Mouse (Mus musculus): ENCODE results near the gene Slc38a11. TPM values are rescaled to one million over a fixed set of nuclear protein-coding genes. Genes with fewer than 3 reads are reported as not detected.

The Slc38a11 gene
- polyA plus RNA-seq, 1 experiment from 2014 or later, result not detected

DNA sequence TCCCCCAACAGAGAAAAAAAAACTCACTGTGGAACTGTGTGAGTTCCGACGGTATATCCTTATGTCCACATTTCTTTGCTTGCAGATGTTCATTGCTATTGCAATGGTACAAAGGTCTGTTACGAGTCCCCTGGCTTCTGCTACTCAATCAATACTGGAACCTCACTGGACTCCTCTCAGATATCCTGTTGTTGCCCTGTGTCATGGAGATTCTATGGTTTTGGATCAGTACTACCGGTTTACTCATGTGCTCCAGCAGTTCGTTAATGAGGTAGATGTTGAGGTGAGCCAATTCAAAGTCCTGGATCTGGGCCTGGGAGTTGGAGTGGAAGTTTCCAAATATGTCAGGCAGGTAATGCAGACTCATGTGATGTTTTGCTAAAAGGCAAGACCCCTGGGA lies 10.6 kb upstream of the Slc38a11 start:
- Histone ChIP-seq H3K9ac (no peak overlapping the region), H3K36me3 (no peaks in the 10 kb centered on the region), H3K9me3 (replicated peaks) (no peaks in the 10 kb centered on the region), H3K4me1 (replicated peaks) (peaks cover 6% of the 10 kb centered on the region; the same call in 1 of the 2 replicates), H3K4me3 (no peak overlapping the region), H3K4me2 (no peak overlapping the region), H3K27me3 (replicated peaks) (no peaks in the 10 kb centered on the region), H3K27ac (ENCODE audit: poor library complexity, severe bottlenecking) (no peak overlapping the region)
- no peak for ATAC-seq (ENCODE audit: insufficient number of reproducible peaks, low FRiP score)
- whole genome bisulfite sequencing, result 83% methylated on average over 5 of the region's 5 CpGs

DNA sequence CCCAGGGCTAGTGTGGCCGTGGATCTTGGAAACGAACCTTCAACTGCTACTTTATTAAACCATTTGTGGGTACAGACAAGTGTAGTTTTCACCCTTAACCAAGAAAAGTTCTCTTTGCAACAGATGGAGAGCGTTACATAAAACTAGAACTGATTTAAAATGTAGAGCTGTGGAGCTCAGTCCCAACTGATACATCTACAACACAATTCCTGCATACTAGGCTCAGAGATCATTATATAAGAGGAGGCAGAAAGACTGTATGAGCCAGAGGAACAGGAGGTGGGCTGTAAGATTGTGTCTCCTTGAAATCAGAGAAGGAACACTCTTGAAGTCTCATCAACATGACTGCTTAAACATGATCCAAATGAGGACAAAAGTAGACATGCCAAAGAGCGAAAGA lies 9.2 kb upstream of the Slc38a11 start:
- H3K4me3 ChIP-seq, result no peak overlapping the region
- H3K9ac ChIP-seq, result no peak overlapping the region
- no peak overlapping the region for H3K27ac ChIP-seq (ENCODE audit: poor library complexity, severe bottlenecking)
- H3K4me2 ChIP-seq, result no peak overlapping the region
- no peaks in the 10 kb centered on the region for H3K9me3 ChIP-seq (replicated peaks)
- no peaks in the 10 kb centered on the region for H3K36me3 ChIP-seq
- no peaks in the 10 kb centered on the region for H3K27me3 ChIP-seq (replicated peaks)
- H3K4me1 ChIP-seq (replicated peaks), result no peaks in the 10 kb centered on the region
- no peak for ATAC-seq (ENCODE audit: insufficient number of reproducible peaks, low FRiP score)
- 85% methylated on average over 4 of the region's 4 CpGs for WGBS

DNA sequence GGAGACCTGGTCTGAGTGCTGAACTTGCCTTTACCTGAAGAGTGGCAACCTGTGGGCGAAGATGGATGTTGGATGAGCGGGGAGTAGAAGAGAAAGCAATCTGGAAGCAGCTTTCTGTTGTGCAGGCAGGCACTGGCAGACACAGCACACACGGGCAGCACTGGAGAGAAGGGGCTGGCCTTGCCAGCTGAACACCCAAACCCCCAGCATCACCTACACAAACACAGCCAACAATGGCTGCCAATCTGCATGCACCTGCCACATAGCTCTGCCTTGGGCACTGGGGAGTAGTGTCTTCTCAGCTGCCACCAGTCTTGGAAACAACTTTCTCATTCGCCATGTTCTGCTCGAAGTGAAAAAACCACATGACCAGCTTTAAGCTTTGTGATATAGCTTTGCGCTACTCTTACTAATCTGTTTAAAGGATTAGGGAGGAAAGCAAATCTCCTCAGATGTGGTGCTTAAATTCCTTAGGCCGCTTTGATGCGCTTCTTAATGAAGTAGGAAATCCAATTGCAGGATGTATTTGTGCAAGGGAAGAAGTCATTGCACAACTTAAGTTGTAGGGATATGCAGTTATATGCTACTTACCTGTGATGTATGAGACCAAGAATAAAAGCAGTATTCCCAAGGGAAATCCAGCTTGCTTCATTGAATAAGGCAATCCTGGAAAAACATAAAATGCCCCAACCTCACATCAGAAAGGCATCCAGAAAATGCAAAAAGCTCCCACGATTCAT lies 2.9 kb downstream of the Slc38a11 start:
- H3K4me3 ChIP-seq, result no peak overlapping the region
- 75% methylated on average over 9 of the region's 9 CpGs for WGBS
- H3K4me2 ChIP-seq, result no peak overlapping the region
- no peak overlapping the region for H3K27ac ChIP-seq (ENCODE audit: poor library complexity, severe bottlenecking)
- H3K36me3 ChIP-seq, result no peaks in the 10 kb centered on the region
- H3K27me3 ChIP-seq (replicated peaks), result 0 out of 2 replicates have a peak, but pooled peaks cover 4% of the 10 kb centered on the region
- no peak for ATAC-seq (ENCODE audit: insufficient number of reproducible peaks, low FRiP score)
- no peaks in the 10 kb centered on the region for H3K9me3 ChIP-seq (replicated peaks)
- H3K9ac ChIP-seq, result no peak overlapping the region
- 0 out of 2 replicates have a peak, but pooled peaks cover 6% of the 10 kb centered on the region for H3K4me1 ChIP-seq (replicated peaks)

DNA sequence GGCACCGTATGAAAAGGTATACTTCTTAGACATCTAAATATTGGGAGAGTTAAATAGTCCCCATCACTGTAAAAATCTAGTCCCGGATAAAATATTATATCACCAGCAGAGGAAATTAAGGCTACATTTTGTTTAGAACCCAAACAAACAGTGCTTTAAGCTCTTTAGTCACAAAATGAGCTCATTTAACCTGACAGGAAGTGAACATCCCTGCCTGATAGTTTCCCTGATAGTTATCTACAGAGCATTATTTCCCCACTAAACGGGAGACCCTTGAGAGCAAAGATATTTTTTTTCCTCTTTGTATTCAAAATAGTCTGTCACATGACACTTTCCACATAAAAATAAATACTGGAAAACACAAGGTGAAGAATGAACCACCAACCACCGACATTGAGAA lies 16.5 kb downstream of the Slc38a11 start:
- no peak overlapping the region for H3K4me2 ChIP-seq
- no peaks in the 10 kb centered on the region for H3K9me3 ChIP-seq (replicated peaks)
- H3K4me3 ChIP-seq, result no peak overlapping the region
- H3K9ac ChIP-seq, result no peak overlapping the region
- no peaks in the 10 kb centered on the region for H3K27me3 ChIP-seq (replicated peaks)
- H3K36me3 ChIP-seq, result no peaks in the 10 kb centered on the region
- WGBS, result 57% methylated on average over 4 of the region's 4 CpGs
- ATAC-seq (ENCODE audit: insufficient number of reproducible peaks, low FRiP score), result no peak
- H3K4me1 ChIP-seq (replicated peaks), result peaks cover 8% of the 10 kb centered on the region
- H3K27ac ChIP-seq (ENCODE audit: poor library complexity, severe bottlenecking), result no peak overlapping the region

DNA sequence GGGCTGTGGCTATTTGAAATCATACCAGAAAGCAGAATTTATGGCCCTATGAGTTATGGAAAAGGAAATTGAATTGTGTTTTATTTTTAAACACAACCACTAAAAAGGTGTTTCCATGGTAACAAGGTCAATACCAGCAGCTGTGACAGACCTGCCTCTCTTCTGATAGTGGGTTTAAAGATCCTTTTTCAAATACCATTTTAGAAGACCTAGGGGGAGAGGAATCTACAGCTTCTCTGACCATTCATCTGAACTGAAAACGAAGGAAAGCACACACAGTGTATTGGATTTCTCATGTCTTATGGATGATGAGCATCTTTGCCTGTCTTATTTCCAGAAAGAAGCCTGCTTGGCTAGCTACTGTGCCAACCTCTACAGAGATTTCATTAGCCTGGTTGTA lies 16.9 kb downstream of the Slc38a11 start:
- ATAC-seq (ENCODE audit: insufficient number of reproducible peaks, low FRiP score), result no peak
- Histone ChIP-seq H3K36me3 (no peaks in the 10 kb centered on the region), H3K9ac (no peak overlapping the region), H3K27ac (ENCODE audit: poor library complexity, severe bottlenecking) (no peak overlapping the region), H3K4me3 (no peak overlapping the region), H3K27me3 (replicated peaks) (no peaks in the 10 kb centered on the region), H3K4me2 (no peak overlapping the region), H3K9me3 (replicated peaks) (no peaks in the 10 kb centered on the region), H3K4me1 (replicated peaks) (peaks cover 10% of the 10 kb centered on the region)
- 61% methylated on average over 1 of the region's 1 CpGs for WGBS

DNA sequence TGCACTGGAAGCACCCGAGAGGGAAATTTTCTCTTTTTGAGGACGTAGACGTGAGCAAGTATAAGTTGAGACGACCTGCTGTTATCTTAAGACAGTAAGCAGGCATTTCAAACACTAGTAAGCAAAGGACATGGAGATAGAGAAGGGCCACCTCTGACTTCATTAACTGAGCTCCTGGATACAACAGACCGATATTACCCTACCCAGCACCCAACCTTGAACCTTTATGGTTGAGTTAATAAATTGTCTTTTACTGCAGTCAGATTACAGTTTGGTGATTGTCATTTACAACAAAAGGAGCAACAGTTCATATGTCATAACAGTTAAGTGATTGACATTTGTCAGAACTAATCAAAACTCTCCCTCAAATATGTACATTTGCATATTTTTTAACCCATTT lies 17.8 kb downstream of the Slc38a11 start:
- no peak for ATAC-seq (ENCODE audit: insufficient number of reproducible peaks, low FRiP score)
- no peaks in the 10 kb centered on the region for H3K36me3 ChIP-seq
- H3K4me1 ChIP-seq (replicated peaks), result peaks cover 13% of the 10 kb centered on the region
- 66% methylated on average over 5 of the region's 5 CpGs for WGBS
- H3K4me3 ChIP-seq, result no peak overlapping the region
- no peak overlapping the region for H3K9ac ChIP-seq
- no peak overlapping the region for H3K27ac ChIP-seq (ENCODE audit: poor library complexity, severe bottlenecking)
- H3K9me3 ChIP-seq (replicated peaks), result no peaks in the 10 kb centered on the region
- H3K27me3 ChIP-seq (replicated peaks), result no peaks in the 10 kb centered on the region
- H3K4me2 ChIP-seq, result no peak overlapping the region

DNA sequence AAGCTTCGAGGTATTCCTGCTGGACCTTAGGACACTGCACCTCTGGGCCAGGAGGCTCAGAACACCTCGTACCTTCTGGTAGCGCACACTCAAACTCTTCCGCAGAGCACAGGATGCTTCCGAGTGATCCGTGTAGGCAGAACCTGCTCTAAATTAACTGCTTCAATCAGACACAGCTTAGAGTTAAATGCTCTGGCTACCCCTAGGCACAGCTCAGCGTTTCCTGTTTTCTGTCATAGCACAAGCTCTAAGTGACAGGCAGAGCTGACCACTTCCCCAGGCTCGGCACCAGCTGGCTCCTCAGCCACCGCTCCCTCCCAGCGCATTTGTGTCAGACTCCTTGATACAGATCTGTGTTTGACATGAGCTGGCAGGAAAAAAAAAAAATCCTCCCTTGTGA lies 21.8 kb downstream of the Slc38a11 start:
- H3K9me3 ChIP-seq (replicated peaks), result no peaks in the 10 kb centered on the region
- 0 out of 2 replicates have a peak, but pooled peaks have one; percentile 63 for ATAC-seq (ENCODE audit: insufficient number of reproducible peaks, low FRiP score)
- 29% methylated on average over 10 of the region's 10 CpGs for WGBS
- no peaks in the 10 kb centered on the region for H3K36me3 ChIP-seq
- peak overlapping the region; percentile 41; the same call in 1 of the 2 replicates for H3K4me2 ChIP-seq
- H3K9ac ChIP-seq, result no peak overlapping the region
- peak overlapping the region; percentile 48; the same call in 1 of the 2 replicates for H3K27ac ChIP-seq (ENCODE audit: poor library complexity, severe bottlenecking)
- no peaks in the 10 kb centered on the region for H3K27me3 ChIP-seq (replicated peaks)
- H3K4me1 ChIP-seq (replicated peaks), result peaks cover 16% of the 10 kb centered on the region
- no peak overlapping the region for H3K4me3 ChIP-seq

DNA sequence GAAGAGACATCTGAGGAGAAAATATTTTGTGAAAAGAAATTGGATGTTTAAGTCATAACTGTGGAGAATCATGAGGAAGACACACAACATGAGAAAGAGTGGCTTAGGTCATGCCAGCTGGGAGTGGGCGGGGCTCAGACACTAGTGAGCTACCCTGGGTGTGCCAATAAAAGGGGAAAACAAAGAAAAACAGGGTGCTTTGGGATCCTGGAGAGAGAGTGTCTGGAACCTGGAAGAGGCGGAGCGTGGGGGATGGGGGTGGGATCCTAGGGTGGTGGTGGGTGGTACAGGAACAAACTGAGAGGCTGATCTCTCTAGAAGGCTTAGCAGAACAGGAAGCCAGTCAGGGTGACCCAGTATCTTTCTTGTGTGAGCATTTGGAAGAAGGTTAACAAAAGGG lies 23.0 kb downstream of the Slc38a11 start:
- ATAC-seq (ENCODE audit: insufficient number of reproducible peaks, low FRiP score), result no peak
- H3K4me3 ChIP-seq, result no peak overlapping the region
- WGBS, result 81% methylated on average over 3 of the region's 3 CpGs
- H3K9me3 ChIP-seq (replicated peaks), result no peaks in the 10 kb centered on the region
- H3K9ac ChIP-seq, result no peak overlapping the region
- no peaks in the 10 kb centered on the region for H3K27me3 ChIP-seq (replicated peaks)
- H3K4me2 ChIP-seq, result no peak overlapping the region
- H3K27ac ChIP-seq (ENCODE audit: poor library complexity, severe bottlenecking), result no peak overlapping the region
- H3K36me3 ChIP-seq, result no peaks in the 10 kb centered on the region
- peaks cover 16% of the 10 kb centered on the region for H3K4me1 ChIP-seq (replicated peaks)

DNA sequence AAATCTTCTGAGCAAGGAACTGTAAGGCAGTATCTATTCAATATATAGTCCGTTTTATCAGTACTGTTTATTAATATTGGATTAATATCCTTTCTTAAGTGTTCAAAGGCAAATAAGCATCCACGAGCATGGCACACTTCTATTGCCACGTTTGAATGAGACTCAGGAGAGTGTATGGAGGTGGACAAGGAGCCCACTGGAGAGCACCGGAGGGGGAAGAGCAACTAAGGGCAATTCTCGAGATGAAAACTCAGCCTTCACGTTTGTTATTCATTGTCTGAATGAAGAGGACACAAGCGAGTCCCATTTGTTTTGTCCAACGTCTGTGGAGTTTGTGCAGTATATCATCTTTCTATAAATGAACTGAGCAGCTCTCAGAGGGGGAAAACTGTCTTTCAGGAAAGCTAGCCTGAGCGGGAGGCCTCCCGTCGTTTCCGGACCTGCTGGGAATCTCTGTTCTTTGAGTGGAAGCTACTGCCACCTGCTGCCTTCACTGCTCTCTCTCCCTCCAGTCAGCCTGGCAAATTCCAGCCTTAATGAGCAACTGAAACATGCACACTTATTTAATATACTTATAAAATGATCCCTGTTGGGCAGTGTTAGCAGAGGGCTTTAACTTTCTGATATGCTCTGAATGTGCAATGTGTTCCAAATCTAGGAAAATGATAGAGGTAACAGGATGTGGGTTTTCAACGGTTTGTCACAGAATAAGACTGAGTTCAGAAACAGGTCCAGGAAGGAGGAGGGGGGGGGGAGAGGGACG lies 26.3 kb downstream of the Slc38a11 start:
- H3K27ac ChIP-seq (ENCODE audit: poor library complexity, severe bottlenecking), result no peak overlapping the region
- H3K4me1 ChIP-seq (replicated peaks), result peaks cover 21% of the 10 kb centered on the region
- 18% methylated on average over 14 of the region's 14 CpGs for WGBS
- ATAC-seq (ENCODE audit: insufficient number of reproducible peaks, low FRiP score), result 0 out of 2 replicates have a peak, but pooled peaks have one; percentile 67
- no peaks in the 10 kb centered on the region for H3K27me3 ChIP-seq (replicated peaks)
- peak overlapping the region; percentile 29; the same call in 1 of the 2 replicates for H3K4me2 ChIP-seq
- no peaks in the 10 kb centered on the region for H3K9me3 ChIP-seq (replicated peaks)
- no peak overlapping the region for H3K9ac ChIP-seq
- no peaks in the 10 kb centered on the region for H3K36me3 ChIP-seq
- no peak overlapping the region for H3K4me3 ChIP-seq

DNA sequence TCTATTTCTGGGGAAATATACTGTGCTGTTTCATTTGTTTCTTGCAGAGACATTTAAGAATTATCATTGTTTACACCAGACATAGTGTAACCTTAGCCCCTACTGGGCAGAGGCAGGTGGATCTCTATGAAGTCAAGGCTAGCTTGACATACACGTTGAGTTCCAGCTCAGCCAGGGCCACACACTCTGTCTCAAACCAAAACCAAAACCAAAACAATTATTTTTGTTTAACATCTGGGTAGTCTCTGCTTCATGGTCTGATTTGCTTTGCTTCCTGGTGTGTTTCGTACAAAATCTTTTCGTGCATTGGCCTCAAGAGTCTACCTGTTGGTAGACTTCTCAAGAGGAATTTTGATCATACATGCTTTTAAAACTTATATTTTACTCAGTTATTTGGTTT lies 27.2 kb downstream of the Slc38a11 start:
- Histone ChIP-seq H3K36me3 (no peaks in the 10 kb centered on the region), H3K27me3 (replicated peaks) (no peaks in the 10 kb centered on the region), H3K4me3 (no peak overlapping the region), H3K4me2 (no peak overlapping the region), H3K27ac (ENCODE audit: poor library complexity, severe bottlenecking) (no peak overlapping the region), H3K9me3 (replicated peaks) (peaks cover 3% of the 10 kb centered on the region; the same call in 1 of the 2 replicates), H3K9ac (no peak overlapping the region), H3K4me1 (replicated peaks) (peaks cover 15% of the 10 kb centered on the region)
- ATAC-seq (ENCODE audit: insufficient number of reproducible peaks, low FRiP score), result no peak
- WGBS, result 82% methylated on average over 3 of the region's 3 CpGs

DNA sequence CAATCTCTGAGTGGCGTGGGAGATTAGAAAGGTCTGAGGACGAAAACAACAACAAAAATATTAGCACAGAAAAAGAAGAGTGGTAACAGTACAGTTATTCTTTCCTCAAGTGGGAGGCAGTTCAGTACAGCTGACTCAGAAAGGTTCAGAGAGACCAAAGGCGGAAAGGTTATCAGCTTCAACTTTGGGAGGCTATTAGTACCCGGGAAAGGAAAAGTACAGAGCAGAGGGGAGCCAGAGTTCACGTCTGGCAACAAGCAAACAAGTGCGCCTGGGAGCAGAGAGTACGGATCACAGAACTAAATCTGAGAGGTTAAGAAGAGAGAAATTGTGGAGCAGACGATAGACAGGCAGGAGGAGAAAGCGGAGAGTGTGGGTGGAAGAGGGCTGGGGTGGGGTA lies 29.7 kb downstream of the Slc38a11 start:
- H3K9ac ChIP-seq, result no peak overlapping the region
- H3K4me2 ChIP-seq, result no peak overlapping the region
- H3K4me3 ChIP-seq, result no peak overlapping the region
- no peak overlapping the region for H3K27ac ChIP-seq (ENCODE audit: poor library complexity, severe bottlenecking)
- H3K27me3 ChIP-seq (replicated peaks), result no peaks in the 10 kb centered on the region
- WGBS, result 33% methylated on average over 9 of the region's 9 CpGs
- ATAC-seq (ENCODE audit: insufficient number of reproducible peaks, low FRiP score), result no peak
- H3K36me3 ChIP-seq, result no peaks in the 10 kb centered on the region
- peaks cover 15% of the 10 kb centered on the region for H3K4me1 ChIP-seq (replicated peaks)
- peaks cover 3% of the 10 kb centered on the region; the same call in 1 of the 2 replicates for H3K9me3 ChIP-seq (replicated peaks)
